In the genomic region with DNA sequence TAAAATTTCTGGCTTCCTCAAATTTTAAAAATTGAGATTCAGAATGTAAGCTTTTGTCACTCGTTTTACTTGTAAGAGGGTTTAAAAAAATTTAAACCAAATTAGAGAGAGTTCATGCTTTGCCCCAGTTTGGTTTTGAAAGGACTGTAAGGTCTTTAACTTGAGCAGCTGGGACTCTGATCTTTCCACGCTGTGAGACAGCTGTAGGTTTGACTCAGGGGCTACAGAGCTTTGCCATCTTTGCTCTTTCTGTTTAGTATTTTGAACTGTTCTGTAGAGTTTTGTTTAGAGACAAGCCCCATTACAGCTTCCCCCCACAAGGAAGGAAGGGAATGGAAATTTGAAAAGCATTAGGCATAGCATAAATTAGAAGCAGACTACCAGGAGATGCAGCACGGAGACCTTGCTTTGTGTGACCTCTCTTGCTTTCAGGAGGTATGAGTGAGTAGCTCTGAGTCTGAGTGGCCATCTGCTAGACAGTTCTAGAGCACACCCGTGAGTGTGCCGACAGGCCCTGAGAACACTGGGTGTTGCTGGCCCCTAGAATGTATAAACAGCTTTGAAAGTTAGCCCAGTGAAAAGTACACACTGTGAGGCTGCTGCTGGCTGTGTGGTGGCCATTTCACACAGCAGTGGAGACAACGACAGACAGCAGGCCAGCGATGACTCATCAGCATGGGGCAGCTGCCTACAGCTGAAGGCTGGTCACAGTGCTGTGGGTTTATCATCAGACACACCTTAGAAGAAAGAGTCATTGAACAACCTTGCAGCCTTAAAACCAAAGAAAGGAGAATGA, we compare ENCODE assay signal across 7 mouse cellular contexts. TPM values are rescaled to one million over a fixed set of nuclear protein-coding genes. Genes with fewer than 3 reads are reported as not detected.
A peak's percentile ranks its signal among the peaks of the same experiment; 100 is the strongest.
DNase-seq lines count a peak whose midpoint lies in the region; ATAC-seq and TF ChIP-seq lines count a peak whose summit lies in the region.

No protein-coding gene starts in this region.

- peak; percentile 45 for TF ChIP-seq POLR2A in myocyte (IDR thresholded peaks at IDR 0.05; ENCODE audit: insufficient read length, low read depth)

- peak; percentile 53 to 54 for DNase-seq in left cerebral cortex, adult 18-20 months (ENCODE audit: low spot score in 2 of 2)
- DNase-seq in left cerebral cortex, adult 11 months (ENCODE audit: low spot score): no peak
- DNase-seq in adrenal gland, postnatal 10 days: peak; percentile 62
- DNase-seq in left cerebral cortex, postnatal 36 days (ENCODE audit: low spot score in 2 of 2): peak; percentile 42 to 52
- no peak for DNase-seq in testis, postnatal 10 days (ENCODE audit: low spot score)

- intact Hi-C loops in left cerebral cortex, postnatal 36 days (cut with DNase I): no loop called here

- H3K27me3 ChIP-seq in myocyte (ENCODE audit: control insufficient read depth, insufficient read depth, insufficient read length): no peaks in the 10 kb centered on the region

- ATAC-seq in erythroid progenitor cell, adult 5-6 weeks (replicated peaks; ENCODE audit: low FRiP score, poor library complexity, severe bottlenecking): peak; percentile 89

- H3K4me3 ChIP-seq in myocyte: no peak overlapping the region

- H3K36me3 ChIP-seq in myocyte (ENCODE audit: control insufficient read depth, insufficient read depth): peaks cover 7% of the 10 kb centered on the region

- peak overlapping the region; percentile 72 for H3K4me2 ChIP-seq in myocyte (ENCODE audit: low read depth)

- H3ac ChIP-seq in myocyte (ENCODE audit: control insufficient read depth, insufficient read length): no peak overlapping the region

- peaks cover 35% of the 10 kb centered on the region for H3K79me2 ChIP-seq in myocyte (ENCODE audit: control insufficient read depth, insufficient read depth)

TF ChIP-seq in myocyte, 11 proteins besides CTCF, POLR2A, EP300 and RAD21:
- TF ChIP-seq REST (IDR thresholded peaks at IDR 0.05; ENCODE audit: insufficient read depth, insufficient read length) (no peak), MYOD1 (IDR thresholded peaks at IDR 0.05; ENCODE audit: control insufficient read depth in 1 of 3, insufficient read length in 2 of 3, low read depth in 2 of 3) (peak; percentile 48 to 99 (median 95)), CEBPB (IDR thresholded peaks at IDR 0.05; ENCODE audit: insufficient read depth, poor library complexity, severe bottlenecking) (no peak), SRF (IDR thresholded peaks at IDR 0.05; ENCODE audit: control insufficient read depth, insufficient read length, low read depth) (no peak), TCF12 (IDR thresholded peaks at IDR 0.05; ENCODE audit: insufficient read depth, poor library complexity, severe bottlenecking) (peak; percentile 59), TCF3 (IDR thresholded peaks at IDR 0.05; ENCODE audit: insufficient read length, low read depth) (peak; percentile 89), USF1 (IDR thresholded peaks at IDR 0.05; ENCODE audit: low read depth) (no peak), MYOG (IDR thresholded peaks at IDR 0.05; ENCODE audit: control insufficient read depth in 1 of 3, insufficient read depth in 1 of 3, insufficient read length in 2 of 3, low read depth in 2 of 3) (peak; percentile 91 to 97 (median 96)), MAX (IDR thresholded peaks at IDR 0.05; ENCODE audit: low read depth) (no peak), E2F4 (IDR thresholded peaks at IDR 0.05; ENCODE audit: insufficient read depth) (no peak), POLR2AphosphoS2 (IDR thresholded peaks at IDR 0.05; ENCODE audit: insufficient read length, low read depth) (no peak)

RNA-seq across cellular contexts. Expression of a gene that starts 25.7 kb away (rescaled TPM):
- total RNA-seq in left cerebral cortex, adult 18-20 months (2021): 10 to 100 TPM; 78.9 TPM
- total RNA-seq in adrenal gland, postnatal 10 days (2021): 10 to 100 TPM; 31.9 to 36.3 TPM
- total RNA-seq in erythroid progenitor cell, adult 5-6 weeks (2015; ENCODE audit: low replicate concordance): 7.9 and 15.5 TPM in 2 replicates
- 11.8 and 15.1 TPM in 2 replicates for total RNA-seq in erythroid progenitor cell, adult 5-6 weeks (2017; ENCODE audit: low replicate concordance)
- total RNA-seq in left cerebral cortex, postnatal 36 days (2021): 10 to 100 TPM; 67.6 to 79.7 TPM
- 32.2 TPM for polyA plus RNA-seq in myocyte (2012; fragmentation: generic; extraction: Trizol)

Comparison
In these comparisons a context has a peak if more than half of its experiments do, and no peak if none do; other contexts are left out.
1. DNase-seq: peak in left cerebral cortex, adult 18-20 months (2 of 2), adrenal gland, postnatal 10 days (single experiment) and left cerebral cortex, postnatal 36 days (2 of 2); none in left cerebral cortex, adult 11 months (single experiment) and testis, postnatal 10 days (single experiment).